Mouse (Mus musculus) gastrocnemius, postnatal 14 days (tissue): Measurements from ENCODE around the gene Tmem59. TPM values are rescaled to one million over a fixed set of nuclear protein-coding genes. Genes with fewer than 3 reads are reported as not detected.

Experiments
- DNase-seq: peaks from one replicate; pipeline ENCODE4 v3.0.0; 2021; ENCODE audit warnings: mixed read lengths
- intact Hi-C: fragments of 180-260 bp; cut with DNase I; formaldehyde crosslinking; loops from one replicate; pipeline ENCODE4 v1.15.1; 2025; ENCODE audit warnings: low total_unique reads
- total RNA-seq, 2 experiments: library from RNA; stranded (reverse); gene quantifications; 2 replicates each; pipeline ENCODE4 v1.2.3; 2021

Gene Tmem59
- total RNA-seq, 2 experiments from 2014 or later, result 89.6 to 98.8 TPM

DNA sequence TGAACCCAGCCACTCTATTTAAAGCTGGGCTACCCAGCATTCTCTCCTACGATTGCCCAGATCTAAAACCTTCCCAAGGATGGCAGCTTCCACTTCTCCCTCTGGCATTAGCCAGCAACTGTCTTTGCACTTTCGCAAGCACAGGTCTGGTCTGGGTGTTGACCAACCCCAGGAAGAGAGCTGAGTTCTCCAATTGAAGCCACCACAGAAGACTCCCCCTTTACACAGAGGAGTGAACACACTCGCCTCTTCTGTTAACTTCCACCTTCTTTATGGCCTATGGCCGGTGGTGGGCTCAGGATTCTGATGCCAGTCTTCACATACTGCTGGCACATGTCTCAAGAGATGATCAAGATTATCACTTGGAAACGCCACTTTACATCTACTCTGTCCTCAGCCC, 10.4 kb upstream of the Tmem59 start:
- intact Hi-C loops, result loop anchor here (10.0 kb wide), 2 partner anchors 253 to 423 kb away; partner anchors contain the start of gene Ssbp3
- no peak for DNase-seq

DNA sequence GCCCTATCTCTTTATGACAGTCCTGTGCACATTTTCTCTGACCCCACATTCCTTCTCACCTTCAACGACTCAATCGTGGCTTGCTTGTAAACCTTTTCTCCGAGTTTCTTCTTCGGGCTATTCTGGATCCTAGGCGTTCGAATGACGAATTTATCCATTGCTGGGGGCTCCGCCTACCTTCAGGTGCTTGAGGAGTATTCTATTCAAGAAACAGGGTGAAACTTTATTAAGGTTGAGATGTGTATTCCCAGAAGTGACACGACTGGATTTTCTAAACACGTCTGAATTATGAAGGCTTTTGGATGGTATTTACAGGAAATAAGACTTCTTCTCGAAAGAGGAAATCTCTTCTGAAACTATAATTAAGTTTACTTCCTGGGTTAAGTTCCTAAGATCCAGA, 693 bp upstream of the Tmem59 start:
- no peak for DNase-seq
- intact Hi-C loops, result no loop called here

DNA sequence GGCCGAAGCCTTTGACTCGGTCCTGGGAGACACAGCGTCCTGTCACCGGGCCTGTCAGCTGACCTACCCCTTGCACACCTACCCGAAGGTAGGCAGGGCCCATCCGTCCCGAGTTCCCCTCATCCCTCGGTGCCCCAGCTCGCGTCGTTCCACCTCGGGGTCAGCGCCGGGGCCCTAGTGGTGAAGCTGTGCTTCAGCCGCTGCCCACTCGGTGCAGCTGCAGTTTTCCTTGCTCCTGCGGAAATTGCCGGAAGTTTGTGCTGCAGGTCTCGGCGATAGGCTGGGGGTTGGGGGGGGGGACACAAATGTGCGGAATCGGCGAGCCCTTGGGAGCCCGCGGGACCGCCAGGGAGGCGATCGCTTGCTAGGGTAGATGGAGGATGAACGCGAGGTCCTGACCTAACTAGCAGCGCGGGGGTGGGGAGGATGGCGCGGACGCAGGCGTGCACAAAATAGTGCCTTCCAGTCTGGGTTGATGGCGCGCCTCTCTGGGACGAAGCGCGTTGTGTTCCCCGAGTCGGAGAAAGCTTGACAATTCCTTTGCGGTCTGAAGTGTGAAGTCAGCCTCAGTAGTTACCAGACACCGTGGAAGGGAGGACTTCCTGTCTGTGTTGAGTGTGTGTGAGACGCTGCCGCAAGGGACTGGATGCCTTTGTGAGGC, 761 bp downstream of the Tmem59 start, which contains the start of gene Tceanc2:
Gene Tceanc2, minus strand, starts transcription at position 287 of the 661 bp plus-strand sequence.
- peak; percentile 58 for DNase-seq
- intact Hi-C loops, result no loop called here

DNA sequence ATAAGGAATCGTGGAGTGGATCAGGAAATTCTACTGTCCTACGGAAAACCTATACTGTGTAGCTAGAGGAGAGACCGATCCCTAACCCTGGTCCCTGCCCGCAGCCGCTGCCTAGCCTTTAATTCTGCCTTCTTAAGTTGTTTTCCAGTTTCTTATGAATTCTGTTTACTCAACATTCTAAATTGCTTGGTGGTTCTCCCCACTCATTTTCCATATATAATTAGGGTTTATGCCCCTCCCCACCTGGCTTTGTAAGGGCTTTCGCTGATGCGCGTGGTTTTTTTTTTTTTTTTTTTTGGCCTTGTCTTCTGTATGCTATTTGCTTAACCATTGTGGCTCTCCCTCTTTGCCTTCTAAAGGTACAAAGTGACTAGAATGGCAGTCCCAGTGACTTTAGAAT, 1.4 kb downstream of the Tmem59 start:
- no peak for DNase-seq
- intact Hi-C loops, result no loop called here

DNA sequence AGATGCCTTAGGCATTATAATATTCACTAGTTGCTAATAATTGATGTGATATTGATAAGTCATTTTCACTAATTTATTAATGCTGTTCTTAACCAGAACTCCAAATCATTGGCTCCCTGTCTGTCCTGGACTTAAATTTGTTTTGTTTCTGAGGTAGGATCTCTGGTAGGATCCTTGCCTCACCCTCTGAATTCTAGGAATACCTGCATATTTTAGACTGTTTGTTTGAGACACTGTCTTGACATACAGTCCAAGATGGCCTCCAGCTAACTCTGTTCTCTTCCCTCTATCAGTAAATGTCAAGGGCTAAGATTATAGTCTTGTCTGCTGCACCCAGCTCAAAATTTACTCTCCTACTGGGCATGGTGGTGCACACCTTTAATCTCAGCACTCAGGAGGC, 2.5 kb downstream of the Tmem59 start:
- DNase-seq, result no peak
- intact Hi-C loops, result loop anchor here (10.0 kb wide), 1 partner anchor 174 kb away; no protein-coding TSS in a partner anchor

DNA sequence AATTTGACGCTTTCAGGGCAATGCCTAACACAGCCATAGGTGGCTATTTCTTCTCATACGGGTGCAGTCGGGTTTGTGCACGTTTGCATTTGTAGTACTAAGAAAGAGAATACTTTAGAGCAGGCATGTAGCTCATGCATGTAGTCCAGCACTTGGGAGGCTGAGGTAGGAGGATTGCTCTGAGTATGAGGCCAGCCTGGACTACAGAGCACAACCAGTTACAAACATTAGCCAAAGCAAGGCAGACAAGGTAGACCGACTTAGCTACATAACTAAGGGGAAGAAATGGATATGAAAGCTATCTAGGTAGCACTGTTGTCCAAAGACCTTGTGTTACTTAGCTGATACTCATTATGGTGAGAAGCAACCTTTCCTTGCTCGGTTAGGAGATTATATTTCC, 3.7 kb downstream of the Tmem59 start:
- no peak for DNase-seq
- intact Hi-C loops, result loop anchor here (10.0 kb wide), 1 partner anchor 173 kb away; no protein-coding TSS in a partner anchor

DNA sequence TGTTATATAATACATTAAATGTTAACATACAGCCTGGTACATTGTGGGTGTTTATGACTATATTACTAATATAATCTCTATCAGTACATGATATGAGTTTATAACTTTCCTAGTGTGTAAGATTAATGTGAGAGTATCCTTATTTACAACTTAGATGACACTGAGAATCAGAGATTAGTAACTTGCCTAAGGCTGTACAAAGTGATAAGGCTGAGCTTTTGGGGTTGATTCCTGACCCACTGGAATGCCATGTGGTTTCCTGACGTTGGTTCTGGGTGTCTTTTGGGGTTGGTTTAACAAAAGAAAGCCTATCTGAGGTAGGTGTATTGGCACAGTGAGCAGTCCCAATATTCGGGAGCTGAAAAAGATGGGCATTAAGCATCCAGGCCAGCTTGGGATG, 4.6 kb downstream of the Tmem59 start:
- intact Hi-C loops, result loop anchor here (10.0 kb wide), 1 partner anchor 172 kb away; no protein-coding TSS in a partner anchor
- DNase-seq, result no peak

DNA sequence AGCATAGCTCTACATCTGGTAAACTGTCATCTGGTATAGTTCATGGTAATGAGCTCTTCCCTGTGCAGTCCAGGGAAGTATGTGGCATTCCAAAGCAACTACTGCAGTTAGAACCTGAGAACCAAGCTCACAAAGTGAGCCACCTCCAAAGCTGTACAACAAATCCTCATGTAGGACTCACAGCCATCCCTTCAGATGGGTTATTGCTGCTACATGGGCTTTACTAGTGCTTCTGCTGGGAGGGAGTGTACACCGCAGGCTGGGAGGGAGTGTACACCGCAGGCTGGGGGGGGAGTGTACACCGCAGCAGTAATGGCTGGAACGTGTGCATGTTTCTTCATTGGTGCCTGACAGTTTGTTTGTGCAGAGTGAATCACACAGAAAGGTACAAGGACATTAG, 5.0 kb downstream of the Tmem59 start:
- no peak for DNase-seq
- intact Hi-C loops, result loop anchor here (10.0 kb wide), 1 partner anchor 172 kb away; no protein-coding TSS in a partner anchor

DNA sequence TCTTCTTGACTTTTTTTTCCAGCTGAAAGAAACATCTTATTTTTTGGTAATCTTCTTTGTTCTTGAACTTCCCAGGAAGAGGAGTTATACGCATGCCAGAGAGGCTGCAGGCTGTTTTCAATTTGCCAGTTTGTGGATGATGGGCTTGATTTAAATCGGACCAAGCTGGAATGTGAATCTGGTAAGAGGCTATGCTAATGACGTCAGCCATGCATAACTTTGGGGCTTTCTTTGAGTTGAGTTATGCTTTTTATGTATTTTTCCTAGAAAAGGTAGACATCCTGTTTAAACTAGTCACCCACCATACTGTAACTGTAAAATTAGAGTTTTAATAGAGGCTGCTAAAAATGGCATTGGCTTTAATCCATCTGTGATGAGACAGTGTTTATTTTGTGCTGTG, 7.5 kb downstream of the Tmem59 start:
- DNase-seq, result no peak
- intact Hi-C loops, result loop anchor here (10.0 kb wide), 1 partner anchor 169 kb away; no protein-coding TSS in a partner anchor

DNA sequence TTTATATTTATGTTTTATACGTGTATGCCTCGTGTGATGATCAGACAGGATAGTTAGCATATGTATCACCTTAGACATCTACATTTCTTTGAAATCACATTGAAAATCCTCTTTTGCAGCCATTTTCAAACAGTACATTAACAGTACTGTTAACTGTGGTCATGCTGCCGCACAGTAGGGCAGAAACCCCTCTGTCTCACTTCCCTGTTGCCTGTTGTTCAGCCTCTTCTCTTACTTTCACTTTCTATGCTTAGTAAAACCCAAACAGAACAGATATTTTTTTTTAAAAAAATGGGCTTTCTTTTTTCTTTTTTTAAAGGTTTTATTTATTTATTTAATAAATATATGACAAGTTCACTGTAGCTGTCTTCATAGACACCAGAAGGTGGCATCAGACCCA, 15.6 kb downstream of the Tmem59 start:
- intact Hi-C loops, result no loop called here
- no peak for DNase-seq

DNA sequence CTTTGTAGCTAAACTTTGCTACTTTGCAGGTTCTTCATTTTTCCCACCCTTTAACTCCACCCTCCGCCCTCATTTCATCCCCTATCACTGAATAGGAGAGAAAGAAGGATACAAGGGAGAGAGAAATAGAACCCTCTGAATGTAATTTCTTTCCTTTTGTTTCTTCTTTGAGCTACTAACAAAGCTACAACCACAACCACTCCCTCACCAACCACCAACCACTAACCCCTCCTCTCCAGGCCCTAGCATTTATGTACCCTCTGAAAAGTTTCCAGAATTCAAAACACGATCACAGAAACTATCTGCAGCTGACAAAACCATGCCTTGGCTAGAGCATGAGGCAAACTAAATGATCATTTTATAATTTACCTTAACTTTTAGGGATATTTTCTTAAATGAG, 18.3 kb downstream of the Tmem59 start:
- DNase-seq, result no peak

DNA sequence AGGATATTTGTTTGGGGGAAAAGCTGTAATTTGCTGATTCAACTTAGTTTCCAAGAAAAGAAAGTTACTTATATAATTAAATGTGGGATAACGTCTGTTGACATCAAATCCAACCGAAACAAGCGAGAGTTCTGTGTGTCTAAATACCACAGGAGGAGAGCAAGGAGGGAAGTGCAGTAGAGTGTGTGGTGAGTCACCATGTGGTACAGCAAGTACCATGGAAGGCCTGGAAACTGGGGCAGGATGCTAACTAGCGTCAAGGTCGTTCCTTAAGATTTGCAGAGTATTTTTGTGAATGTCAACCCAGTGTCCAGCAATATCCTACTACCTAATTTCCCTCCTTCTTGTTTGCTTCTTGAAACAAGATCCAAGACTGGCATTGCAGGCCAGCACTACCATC, 19.9 kb downstream of the Tmem59 start:
- intact Hi-C loops, result no loop called here
- DNase-seq, result no peak

More for the DNA sequence above, 18.3 kb downstream of the Tmem59 start:
- intact Hi-C loops, result no loop called here

DNA sequence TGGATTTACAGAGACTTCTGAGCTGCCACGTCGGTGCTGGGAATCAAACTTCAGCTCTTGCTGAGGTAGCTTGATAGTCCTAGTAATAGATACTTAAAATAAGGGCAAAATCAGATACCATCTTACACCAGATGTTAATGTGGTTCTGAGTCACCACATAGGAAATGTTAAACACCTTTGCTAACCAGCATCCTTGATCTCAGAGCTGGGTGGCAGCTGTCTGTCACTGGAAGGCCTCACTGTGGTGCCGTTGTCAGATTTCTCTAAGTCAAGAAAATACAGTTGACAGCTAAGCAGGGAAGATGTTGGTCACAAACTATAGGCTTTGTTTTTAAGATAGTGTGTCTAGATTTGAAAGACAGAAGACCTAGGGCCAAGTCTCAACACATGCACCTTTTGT, 23.6 kb downstream of the Tmem59 start:
- no peak for DNase-seq
- intact Hi-C loops, result no loop called here

DNA sequence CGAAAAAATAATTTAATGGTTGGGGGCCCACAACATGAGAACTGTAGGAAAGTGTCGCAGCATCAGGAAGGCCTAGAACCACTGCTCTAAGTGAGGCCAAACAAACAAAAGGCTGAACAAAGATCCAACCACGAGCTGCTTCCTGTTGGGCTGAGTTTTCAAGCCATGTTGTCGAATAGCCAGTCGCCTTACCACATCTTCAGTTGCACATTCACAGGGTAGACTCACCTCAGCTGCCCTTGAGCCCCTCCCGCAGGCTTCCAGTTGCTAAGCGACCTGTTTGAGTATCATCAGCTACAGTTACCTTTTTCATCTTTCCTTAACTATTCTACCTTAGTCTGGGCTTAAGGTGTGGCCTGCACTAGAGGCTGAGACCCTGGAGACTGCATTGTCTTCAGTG, 24.8 kb downstream of the Tmem59 start:
- DNase-seq, result no peak
- intact Hi-C loops, result no loop called here

DNA sequence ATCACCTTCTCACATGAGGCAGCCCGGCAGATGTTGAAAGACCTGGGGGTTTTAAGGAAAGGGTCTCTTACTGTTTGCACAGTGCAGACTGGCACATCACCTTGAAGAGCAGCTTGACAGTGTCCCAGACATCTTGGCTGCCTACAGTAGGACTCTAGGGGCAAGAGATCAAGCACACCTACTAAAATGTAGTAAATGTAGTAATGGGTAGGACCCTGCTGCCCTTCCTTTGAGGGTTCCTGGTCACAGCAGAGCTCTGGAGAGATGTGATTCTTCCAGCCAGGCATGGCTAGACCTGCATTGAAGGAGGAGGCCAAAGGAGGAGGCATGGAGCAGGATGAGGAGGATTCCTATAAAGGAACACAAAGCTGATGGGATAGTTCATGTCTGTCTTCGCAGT, 28.8 kb downstream of the Tmem59 start:
- intact Hi-C loops, result no loop called here

DNA sequence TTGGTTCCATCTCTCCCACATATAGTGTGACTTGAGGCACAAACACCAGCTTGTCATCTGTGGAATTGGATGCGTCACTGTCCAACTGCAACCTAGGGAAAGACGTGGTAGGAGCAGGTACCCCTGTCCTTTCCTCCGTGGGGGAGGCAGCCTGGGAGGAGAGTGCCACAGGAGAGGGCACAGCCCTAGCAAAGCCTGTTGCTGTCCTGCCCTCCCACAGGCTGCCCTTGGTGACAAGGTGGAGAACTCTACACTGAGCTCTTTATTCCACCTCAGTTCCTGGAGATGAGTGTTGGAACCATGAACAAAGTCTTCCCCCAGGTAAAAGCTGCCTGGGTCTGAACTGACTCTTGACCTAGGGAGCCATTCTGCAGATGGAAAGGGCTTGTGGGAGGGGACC, 30.7 kb downstream of the Tmem59 start, which contains the start of gene Ldlrad1:
Gene Ldlrad1, plus strand, starts transcription at position 301 of the 400 bp plus-strand sequence.
- intact Hi-C loops, result no loop called here
- DNase-seq, result no peak

More for the DNA sequence above, 28.8 kb downstream of the Tmem59 start:
- DNase-seq, result no peak

DNA sequence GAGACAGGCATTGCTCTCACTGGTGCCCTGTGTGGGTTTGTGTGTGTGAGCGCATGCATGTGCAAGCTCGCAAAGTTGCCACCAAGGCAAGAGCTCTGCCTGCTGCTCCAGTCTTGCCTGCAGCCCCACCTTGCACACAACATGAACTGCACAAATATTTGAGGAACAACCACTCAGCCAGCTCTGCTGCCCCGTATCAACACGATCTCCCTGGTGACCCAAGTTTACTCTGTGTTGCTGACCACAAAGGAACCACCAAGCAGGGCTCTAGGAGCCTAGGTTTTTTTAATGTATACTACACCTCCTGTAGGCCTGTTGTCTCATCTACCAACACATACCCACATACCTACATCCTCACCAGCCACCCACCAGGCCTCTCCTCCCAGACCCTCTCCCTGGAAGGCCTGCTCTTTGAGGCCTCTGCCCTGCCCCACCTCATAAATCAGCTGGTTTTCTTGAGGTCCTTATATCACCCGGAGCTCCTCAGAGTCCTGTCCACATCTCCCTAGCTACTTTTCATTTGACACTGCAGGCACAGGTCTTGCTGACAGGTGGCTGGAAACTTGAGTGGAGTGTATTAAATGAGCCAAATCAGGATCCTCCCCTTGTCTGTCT, 32.4 kb downstream of the Tmem59 start:
- intact Hi-C loops, result no loop called here
- no peak for DNase-seq

DNA sequence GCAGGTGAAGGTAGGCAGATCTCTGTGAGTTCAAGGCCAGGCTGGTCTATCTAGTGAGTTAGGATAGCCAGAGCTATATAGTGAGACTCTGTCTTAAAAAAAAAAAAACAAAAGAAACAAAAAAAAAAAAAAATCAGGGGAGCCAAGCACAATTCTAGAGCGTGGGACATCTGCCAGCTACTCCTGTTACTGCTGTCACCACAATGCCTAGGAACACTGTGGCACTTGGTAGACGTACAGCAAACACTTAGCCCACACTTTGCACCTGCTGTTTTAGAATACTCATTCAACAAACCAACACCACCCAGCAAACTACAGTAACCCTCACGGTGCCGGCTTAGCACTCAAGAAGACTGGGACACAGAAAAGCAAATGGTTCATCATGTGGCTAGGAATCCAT, 33.3 kb downstream of the Tmem59 start:
- no peak for DNase-seq
- intact Hi-C loops, result no loop called here

DNA sequence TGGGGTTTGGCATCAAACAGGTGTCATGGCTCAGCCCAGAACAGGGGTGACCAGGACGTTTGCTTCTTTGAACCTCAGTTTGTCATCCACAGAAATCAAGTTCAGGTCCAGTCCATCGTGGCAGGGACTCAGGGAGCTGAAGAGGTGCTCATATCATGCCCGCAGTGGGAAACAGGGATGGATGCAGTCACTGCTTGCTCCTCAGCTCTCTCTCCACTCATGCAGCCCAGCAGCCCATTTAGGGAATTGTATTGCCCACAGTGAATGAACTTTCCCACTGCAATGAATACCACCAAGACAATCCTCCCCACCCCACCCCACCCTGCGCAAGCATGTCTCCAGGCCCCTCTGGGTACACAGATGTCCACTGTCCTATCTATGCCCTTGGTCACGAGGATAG, 33.7 kb downstream of the Tmem59 start:
- DNase-seq, result no peak
- intact Hi-C loops, result no loop called here

DNA sequence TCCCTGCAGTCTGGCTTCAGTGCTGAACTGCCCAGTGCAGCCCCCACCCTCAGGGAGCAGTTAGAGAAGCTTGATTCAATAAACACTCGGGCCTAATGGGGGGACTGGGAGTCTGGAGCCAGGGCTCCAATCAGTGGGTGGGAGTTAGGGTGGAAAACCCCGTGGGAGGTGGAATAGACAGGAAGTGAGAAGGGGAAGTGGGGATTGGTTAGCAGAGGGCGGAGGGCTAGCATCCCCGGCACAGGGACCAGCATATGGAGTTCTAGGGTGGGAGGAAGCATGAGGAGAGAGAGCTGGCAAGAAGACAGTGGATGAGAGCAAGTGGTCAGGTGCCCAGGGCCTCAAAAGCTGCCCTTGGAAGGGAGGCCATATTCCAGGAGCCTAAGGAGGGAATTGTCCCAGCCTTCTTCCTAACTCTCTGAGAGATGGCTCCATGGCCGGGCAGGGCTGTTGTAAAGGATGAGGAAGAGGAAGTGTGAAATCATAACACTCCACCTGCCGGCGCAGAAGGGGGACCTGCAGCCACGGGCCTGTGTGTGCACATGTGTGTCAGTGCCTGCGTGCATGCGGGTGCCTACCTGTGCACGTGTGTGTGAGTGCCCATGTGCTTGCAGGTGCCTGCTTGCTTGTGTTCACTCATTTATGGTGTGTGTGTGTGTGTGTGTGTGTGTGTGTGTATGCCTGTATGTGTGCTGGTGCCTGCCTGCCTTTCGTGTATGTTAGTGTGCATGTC, 35.2 kb downstream of the Tmem59 start:
- intact Hi-C loops, result no loop called here
- no peak for DNase-seq
